Mouse (Mus musculus) neutrophil, adult 5-6 weeks (primary cell): ENCODE data around the gene Tex33. TPM values are rescaled to one million over a fixed set of nuclear protein-coding genes. Genes with fewer than 3 reads are reported as not detected.

ENCODE experiments used
- ATAC-seq: fragments of 151-379, 151-347 bp; 2 replicates; pipeline ENCODE4 v1.8.0; 2017; ENCODE audit warnings: mild to moderate bottlenecking, moderate TSS enrichment; ENCODE audit not compliant: insufficient number of reproducible peaks, poor library complexity, low FRiP score, severe bottlenecking; ENCODE audit errors: extremely low read depth
- total RNA-seq: library from RNA; stranded (forward); fragments of 200-1000 nt; gene quantifications from 2 replicates; pipeline ENCODE4 v1.2.3, GENCODE M21; 2017

Tex33 gene
- total RNA-seq: not detected in 2 replicates

GRCm38 (mm10) chr15:78395478-78395962 is at the start of gene Tex33:
Tex33 (minus strand) TSS chr15:78395912.
- no peak for ATAC-seq

GRCm38 (mm10) chr15:78443857-78444256 is 48.1 kb upstream of the Tex33 start:
- no peak for ATAC-seq

- ATAC-seq: no peak
Observed at GRCm38 (mm10) chr15:78442231-78442630, 46.5 kb upstream of the Tex33 start.

GRCm38 (mm10) chr15:78438973-78439372 is 43.3 kb upstream of the Tex33 start:
- no peak for ATAC-seq

GRCm38 (mm10) chr15:78438505-78438904 is 42.8 kb upstream of the Tex33 start:
- ATAC-seq: no peak

GRCm38 (mm10) chr15:78438018-78438394 is 42.3 kb upstream of the Tex33 start:
- ATAC-seq: no peak

- no peak for ATAC-seq
Observed at GRCm38 (mm10) chr15:78437237-78438017, 41.7 kb upstream of the Tex33 start.

- no peak for ATAC-seq
Observed at GRCm38 (mm10) chr15:78436380-78437192, 40.9 kb upstream of the Tex33 start.

GRCm38 (mm10) chr15:78435681-78436080 is 40.0 kb upstream of the Tex33 start:
- ATAC-seq: no peak

GRCm38 (mm10) chr15:78434896-78435520 is 39.3 kb upstream of the Tex33 start:
- ATAC-seq: no peak

- ATAC-seq: no peak
Observed at GRCm38 (mm10) chr15:78431541-78432121, 35.9 kb upstream of the Tex33 start.

GRCm38 (mm10) chr15:78430874-78431273 is 35.2 kb upstream of the Tex33 start:
- ATAC-seq: no peak

GRCm38 (mm10) chr15:78429871-78430622 is 34.3 kb upstream of the Tex33 start:
- ATAC-seq: no peak

GRCm38 (mm10) chr15:78429139-78429459 is 33.4 kb upstream of the Tex33 start:
- no peak for ATAC-seq

GRCm38 (mm10) chr15:78428391-78429138 is 32.9 kb upstream of the Tex33 start, which contains the start of gene Kctd17:
Kctd17 (plus strand) TSS chr15:78428564.
- no peak for ATAC-seq

- ATAC-seq: no peak
Observed at GRCm38 (mm10) chr15:78425230-78425629, 29.5 kb upstream of the Tex33 start.

GRCm38 (mm10) chr15:78424507-78424906 is 28.8 kb upstream of the Tex33 start:
- ATAC-seq: no peak
